In genomic region chr3:28301378-28301777, GRCm38 (mm10) we compare ENCODE assay signal across 11 mouse cellular contexts. TPM values are rescaled to one million over a fixed set of nuclear protein-coding genes. Genes with fewer than 3 reads are reported as not detected.
DNase-seq lines count a peak whose midpoint lies in the region; TF ChIP-seq lines count a peak whose summit lies in the region.
"Had no signal": no experiment of that assay in that cellular context is flagged by ENCODE, and none has a peak within 500 bp of the region (broad histone marks: within the 10 kb centered on the region; RNA-seq: fewer than 3 reads in every experiment).

No protein-coding gene starts in this region.

- H3K79me2 ChIP-seq in liver, adult 2 months (ENCODE audit: control insufficient read depth, insufficient read depth, low read length) = no peaks in the 10 kb centered on the region

- peaks cover 12% of the 10 kb centered on the region for H3K4me1 ChIP-seq in heart, embryonic 10.5 days
- no peaks in the 10 kb centered on the region for H3K4me1 ChIP-seq in liver, adult 2 months (ENCODE audit: control insufficient read depth, insufficient read depth, low read length)
- no peaks in the 10 kb centered on the region for H3K4me1 ChIP-seq in limb, embryonic 10.5 days
- H3K4me1 ChIP-seq: midbrain, embryonic 10.5 days had no signal

- intact Hi-C loops in heart, postnatal 10 days (cut with DNase I) = no loop called here

- no peaks in the 10 kb centered on the region for H3K9me3 ChIP-seq in heart, embryonic 10.5 days
- no peaks in the 10 kb centered on the region for H3K9me3 ChIP-seq in limb, embryonic 10.5 days (replicated peaks)
- H3K9me3 ChIP-seq: midbrain, embryonic 10.5 days had no signal

- no peak for TF ChIP-seq POLR2A in liver, adult 2 months (IDR thresholded peaks at IDR 0.05; ENCODE audit: extremely low read depth, insufficient read depth, low read length)

- H3K27me3 ChIP-seq in heart, embryonic 10.5 days (ENCODE audit: insufficient read depth, poor library complexity, severe bottlenecking) = no peaks in the 10 kb centered on the region
- 0 out of 2 replicates have a peak, but pooled peaks cover 2% of the 10 kb centered on the region for H3K27me3 ChIP-seq in liver, adult 2 months (ENCODE audit: control insufficient read depth, insufficient read depth, low read length)
- H3K27me3 ChIP-seq in limb, embryonic 10.5 days (ENCODE audit: low read depth, poor library complexity, severe bottlenecking) = no peaks in the 10 kb centered on the region

- H3K9ac ChIP-seq in liver, adult 2 months (ENCODE audit: low read depth, low read length) = no peak overlapping the region

- TF ChIP-seq CTCF in liver, adult 2 months (IDR thresholded peaks at IDR 0.05; ENCODE audit: low read depth, low read length) = no peak

- no peak overlapping the region for H3K4me3 ChIP-seq in heart, embryonic 10.5 days
- H3K4me3 ChIP-seq in liver, adult 2 months (ENCODE audit: insufficient read depth, low read depth, low read length) = no peak overlapping the region
- no peak overlapping the region for H3K4me3 ChIP-seq in limb, embryonic 10.5 days
- H3K4me3 ChIP-seq: midbrain, embryonic 10.5 days had no signal

- 0 out of 2 replicates have a peak overlapping the region, but pooled peaks have one; percentile 4 for H3K27ac ChIP-seq in heart, embryonic 10.5 days
- no peak overlapping the region for H3K27ac ChIP-seq in liver, adult 2 months (replicated peaks; ENCODE audit: insufficient read depth, low read depth, low read length)
- H3K27ac ChIP-seq in limb, embryonic 10.5 days = no peak overlapping the region
- H3K27ac ChIP-seq: midbrain, embryonic 10.5 days had no signal

- no peaks in the 10 kb centered on the region for H3K36me3 ChIP-seq in heart, embryonic 10.5 days
- H3K36me3 ChIP-seq in liver, adult 2 months (ENCODE audit: control insufficient read depth, insufficient read depth, low read length) = no peaks in the 10 kb centered on the region
- no peaks in the 10 kb centered on the region for H3K36me3 ChIP-seq in limb, embryonic 10.5 days
- H3K36me3 ChIP-seq: midbrain, embryonic 10.5 days had no signal

- WGBS in heart, embryonic 10.5 days = 23% methylated on average over 4 of the region's 4 CpGs
- WGBS in liver, adult 2 months = 70% methylated on average over 4 of the region's 4 CpGs
- 78% methylated on average over 4 of the region's 4 CpGs for WGBS in limb, embryonic 10.5 days

- no peak for DNase-seq in heart, embryonic 10.5 days (ENCODE audit: low spot score)
- DNase-seq in heart, postnatal 10 days = no peak
- DNase-seq in adrenal gland, postnatal 10 days = peak; percentile 27
- DNase-seq in liver, adult 2 months (ENCODE audit: extremely low read depth, low read depth, low spot score) = peak; percentile 5
- DNase-seq in lung, postnatal 25 days (ENCODE audit: low spot score) = peak; percentile 66
- no peak for DNase-seq in cerebellum, adult 8-10 months
- DNase-seq in gastrocnemius, postnatal 4 days (ENCODE audit: low spot score in 2 of 2) = no peak
- no peak for DNase-seq in limb, embryonic 10.5 days (ENCODE audit: low spot score)
- DNase-seq: kidney, postnatal 25 days; thymus, adult 18-20 months had no signal

RNA-seq across cellular contexts. Expression of gene Tnik, which starts 38.4 kb away (rescaled TPM):
- polyA plus RNA-seq in heart, embryonic 10.5 days (2016; fragmentation: Nextera tagmentation; extraction: Ambion mirVana) = 5.9 and 6.1 TPM in 2 replicates
- 10 to 100 TPM; 27.5 to 36.7 TPM for total RNA-seq in heart, postnatal 10 days (2021)
- total RNA-seq in adrenal gland, postnatal 10 days (2021) = 10 to 100 TPM; 14.5 to 26.2 TPM
- 2.8 and 3.0 TPM in 2 replicates for total RNA-seq in liver, adult 2 months (2014; rRNA removed)
- 0.22 and 1.2 TPM in 2 replicates for polyA plus RNA-seq in liver, adult 2 months (2012; rRNA removed)
- total RNA-seq in gastrocnemius, postnatal 4 days (2021) = 10 to 100 TPM; 75.8 to 77.6 TPM
- 1.9 and 2.6 TPM in 2 replicates for polyA plus RNA-seq in limb, embryonic 10.5 days (2016; fragmentation: Nextera tagmentation; extraction: Ambion mirVana)

Comparison
In these comparisons a context has a peak if more than half of its experiments do, and no peak if none do; other contexts are left out.
1. DNase-seq: peak in adrenal gland, postnatal 10 days (single experiment), liver, adult 2 months (single experiment) and lung, postnatal 25 days (single experiment); none in heart, embryonic 10.5 days (single experiment), heart, postnatal 10 days (0 of 2), cerebellum, adult 8-10 months (single experiment), gastrocnemius, postnatal 4 days (0 of 2) and limb, embryonic 10.5 days (single experiment).